Mouse (Mus musculus): ENCODE data around the gene Rassf8.

GRCm38 (mm10) chr6:145809566-145809965, 63.0 kb downstream of the Rassf8 start:
- TF ChIP-seq CTCF (IDR thresholded peaks at IDR 0.05; ENCODE audit: low read depth, low read length) = no peak
- no peak for TF ChIP-seq POLR2A (IDR thresholded peaks at IDR 0.05; ENCODE audit: borderline replicate concordance, low read depth, low read length)
